Mouse (Mus musculus): ENCODE results near the gene Mettl13.

Mettl13 gene

GRCm38 (mm10) chr1:162548016-162548916 is at the start of gene Mettl13:
Gene Mettl13 (minus strand): TSS chr1:162548551.
- DNase-seq (ENCODE audit: low spot score in 2 of 2) = peak; percentile 95

- DNase-seq (ENCODE audit: low spot score in 2 of 2) = no peak
Observed at GRCm38 (mm10) chr1:162597379-162598102, 49.2 kb upstream of the Mettl13 start.

GRCm38 (mm10) chr1:162590415-162590997 is 42.2 kb upstream of the Mettl13 start:
- DNase-seq (ENCODE audit: low spot score in 2 of 2) = no peak

- DNase-seq (ENCODE audit: low spot score in 2 of 2) = peak; percentile 33 to 48
Observed at GRCm38 (mm10) chr1:162589443-162589842, 41.1 kb upstream of the Mettl13 start.

- DNase-seq (ENCODE audit: low spot score in 2 of 2) = no peak
Observed at GRCm38 (mm10) chr1:162588606-162589005, 40.3 kb upstream of the Mettl13 start.

GRCm38 (mm10) chr1:162586282-162586681 is 37.9 kb upstream of the Mettl13 start:
- no peak for DNase-seq (ENCODE audit: low spot score in 2 of 2)

- DNase-seq (ENCODE audit: low spot score in 2 of 2) = no peak
Observed at GRCm38 (mm10) chr1:162582884-162583283, 34.5 kb upstream of the Mettl13 start.

- no peak for DNase-seq (ENCODE audit: low spot score in 2 of 2)
Observed at GRCm38 (mm10) chr1:162575098-162575497, 26.7 kb upstream of the Mettl13 start.

- DNase-seq (ENCODE audit: low spot score in 2 of 2) = peak; percentile 39 to 70
Observed at GRCm38 (mm10) chr1:162570931-162571601, 22.7 kb upstream of the Mettl13 start.

GRCm38 (mm10) chr1:162570260-162570748 is 22.0 kb upstream of the Mettl13 start, which contains the start of gene Vamp4:
Gene Vamp4 (plus strand): TSS chr1:162570515.
- DNase-seq (ENCODE audit: low spot score in 2 of 2) = peak; percentile 95

- no peak for DNase-seq (ENCODE audit: low spot score in 2 of 2)
Observed at GRCm38 (mm10) chr1:162567351-162567750, 19.0 kb upstream of the Mettl13 start.

- DNase-seq (ENCODE audit: low spot score in 2 of 2) = no peak
Observed at GRCm38 (mm10) chr1:162564992-162565391, 16.6 kb upstream of the Mettl13 start.

- no peak for DNase-seq (ENCODE audit: low spot score in 2 of 2)
Observed at GRCm38 (mm10) chr1:162563236-162563635, 14.9 kb upstream of the Mettl13 start.

- DNase-seq (ENCODE audit: low spot score in 2 of 2) = no peak
Observed at GRCm38 (mm10) chr1:162554193-162554592, 5.8 kb upstream of the Mettl13 start.

- no peak for DNase-seq (ENCODE audit: low spot score in 2 of 2)
Observed at GRCm38 (mm10) chr1:162552956-162553355, 4.6 kb upstream of the Mettl13 start.

- DNase-seq (ENCODE audit: low spot score in 2 of 2) = no peak
Observed at GRCm38 (mm10) chr1:162549615-162550283, 1.4 kb upstream of the Mettl13 start.

GRCm38 (mm10) chr1:162548917-162549613 is 714 bp upstream of the Mettl13 start:
- DNase-seq (ENCODE audit: low spot score in 2 of 2) = no peak

- DNase-seq (ENCODE audit: low spot score in 2 of 2) = no peak
Observed at GRCm38 (mm10) chr1:162547607-162548006, 744 bp downstream of the Mettl13 start.

- no peak for DNase-seq (ENCODE audit: low spot score in 2 of 2)
Observed at GRCm38 (mm10) chr1:162543231-162543630, 5.1 kb downstream of the Mettl13 start.

All from right cerebral cortex, postnatal 10 days (tissue).